Comparison of ENCODE assay signal across 18 mouse cellular contexts in the genomic region with DNA sequence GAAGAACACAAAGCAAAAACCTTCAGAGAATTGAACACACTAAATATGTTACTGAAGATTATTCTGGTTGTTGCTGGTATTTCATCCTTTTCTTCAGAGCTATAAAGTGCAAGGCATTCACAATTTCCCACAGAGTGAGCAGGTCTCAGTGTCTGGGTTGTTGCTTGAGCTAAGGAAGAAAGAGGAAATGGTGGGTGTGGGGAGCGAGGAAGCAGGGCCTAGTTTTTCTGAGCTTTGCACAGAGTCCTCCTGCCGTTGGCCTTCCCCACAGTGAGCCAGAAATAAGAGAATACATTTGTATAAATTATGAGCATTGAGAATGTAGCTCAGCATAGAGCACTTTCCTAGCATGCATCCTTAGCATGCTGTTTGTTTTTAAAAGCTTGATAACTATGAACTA.
DNase-seq lines count a peak whose midpoint lies in the region; ATAC-seq and TF ChIP-seq lines count a peak whose summit lies in the region.
"Had no signal": no experiment of that assay in that cellular context is flagged by ENCODE, and none has a peak within 500 bp of the region (broad histone marks: within the 10 kb centered on the region; RNA-seq: fewer than 3 reads in every experiment).

No protein-coding gene starts in this region.

- H3K4me3 ChIP-seq in gastrocnemius, adult 2 months, result no peak overlapping the region
- H3K4me3 ChIP-seq in lung, postnatal 0 days (ENCODE audit: low read depth, low read length), result no peak overlapping the region
- H3K4me3 ChIP-seq in lung, adult 2 months (replicated peaks; ENCODE audit: extremely low read depth, low read depth, low read length), result no peak overlapping the region
- H3K4me3 ChIP-seq: hindbrain, embryonic 13.5 days; limb, embryonic 15.5 days; neural tube, embryonic 13.5 days had no signal

- H3K4me2 ChIP-seq in lung, postnatal 0 days (replicated peaks; ENCODE audit: low read depth, low read length), result no peak overlapping the region
- H3K4me2 ChIP-seq: hindbrain, embryonic 13.5 days; limb, embryonic 15.5 days; neural tube, embryonic 13.5 days had no signal

- H3K36me3 ChIP-seq in lung, postnatal 0 days (ENCODE audit: insufficient read depth, low read length), result no peaks in the 10 kb centered on the region
- H3K36me3 ChIP-seq: hindbrain, embryonic 13.5 days; limb, embryonic 15.5 days; neural tube, embryonic 13.5 days had no signal

- no peak overlapping the region for H3K9ac ChIP-seq in lung, postnatal 0 days (replicated peaks; ENCODE audit: low read depth)
- H3K9ac ChIP-seq: hindbrain, embryonic 13.5 days; limb, embryonic 15.5 days; neural tube, embryonic 13.5 days had no signal

- no peak for TF ChIP-seq EP300 in lung, postnatal 0 days (IDR thresholded peaks at IDR 0.05)

- intact Hi-C loops in gastrocnemius, adult 2 months (cut with DNase I), result no loop called here
- intact Hi-C loops in gastrocnemius, postnatal 14 days (cut with DNase I; ENCODE audit: low total_unique reads), result no loop called here

- DNase-seq in gastrocnemius, adult 2 months, result no peak
- no peak for DNase-seq in gastrocnemius, postnatal 14 days
- peak; percentile 11 for DNase-seq in lung, postnatal 0 days (ENCODE audit: low spot score)
- DNase-seq in lung, postnatal 10 days, result no peak
- DNase-seq in brain, adult 2 months (ENCODE audit: low read depth, low spot score), result peak; percentile 45
- DNase-seq in naive thymus-derived CD4-positive, alpha-beta T cell, adult 2 months (ENCODE audit: low read depth), result peak; percentile 56
- no peak for DNase-seq in ovary, postnatal 14 days (ENCODE audit: low spot score)
- no peak for DNase-seq in lung, adult 2 months
- DNase-seq: cerebellum, postnatal 25 days; gastrocnemius, postnatal 10 days; kidney, adult 18-20 months; kidney, postnatal 4 days; midbrain, embryonic 14.5 days had no signal

- no peaks in the 10 kb centered on the region for H3K27me3 ChIP-seq in lung, postnatal 0 days (replicated peaks; ENCODE audit: insufficient read depth, low read length)
- H3K27me3 ChIP-seq: hindbrain, embryonic 13.5 days; limb, embryonic 15.5 days; neural tube, embryonic 13.5 days had no signal

- H3K4me1 ChIP-seq in lung, postnatal 0 days (ENCODE audit: insufficient read depth, low read depth, low read length), result peaks cover 5% of the 10 kb centered on the region; the same call in 1 of the 2 replicates
- H3K4me1 ChIP-seq in lung, adult 2 months (ENCODE audit: control insufficient read depth, insufficient read depth, low read length), result peaks cover 11% of the 10 kb centered on the region
- H3K4me1 ChIP-seq: hindbrain, embryonic 13.5 days had no signal

- WGBS in lung, postnatal 0 days, result 41% methylated on average over 2 of the region's 2 CpGs
- WGBS in lung, adult 2 months, result 42% methylated on average over 2 of the region's 2 CpGs

- ATAC-seq in lung, postnatal 0 days, result no peak
- ATAC-seq: activated CD4-positive, CD25-positive, alpha-beta regulatory T cell, adult 4 months; forebrain, embryonic 14.5 days had no signal

- H3K9me3 ChIP-seq in lung, postnatal 0 days (ENCODE audit: low read length), result no peaks in the 10 kb centered on the region
- H3K9me3 ChIP-seq: hindbrain, embryonic 13.5 days; limb, embryonic 15.5 days; neural tube, embryonic 13.5 days had no signal

- H3K27ac ChIP-seq in gastrocnemius, adult 2 months, result peak overlapping the region; percentile 41; the same call in 1 of the 2 replicates
- no peak overlapping the region for H3K27ac ChIP-seq in lung, postnatal 0 days (ENCODE audit: low read length)
- H3K27ac ChIP-seq: hindbrain, embryonic 13.5 days; limb, embryonic 15.5 days; neural tube, embryonic 13.5 days had no signal

- TF ChIP-seq POLR2A in lung, adult 2 months (IDR thresholded peaks at IDR 0.05; ENCODE audit: borderline replicate concordance, extremely low read depth, low read depth, low read length), result no peak

- no peak for TF ChIP-seq CTCF in gastrocnemius, adult 2 months (IDR thresholded peaks at IDR 0.05)
- no peak for TF ChIP-seq CTCF in lung, postnatal 0 days (IDR thresholded peaks at IDR 0.05)
- no peak for TF ChIP-seq CTCF in lung, adult 2 months (IDR thresholded peaks at IDR 0.05; ENCODE audit: insufficient read depth, low read length)

Comparison
In these comparisons a context has a peak if more than half of its experiments do, and no peak if none do; other contexts are left out.
1. DNase-seq: peak in lung, postnatal 0 days (single experiment), brain, adult 2 months (single experiment) and naive thymus-derived CD4-positive, alpha-beta T cell, adult 2 months (single experiment); none in gastrocnemius, adult 2 months (single experiment), gastrocnemius, postnatal 14 days (single experiment), lung, postnatal 10 days (single experiment), ovary, postnatal 14 days (single experiment) and lung, adult 2 months (single experiment).